Mouse (Mus musculus) right cerebral cortex, postnatal 36 days (tissue): ENCODE data around the gene Csmd2.

Experiments
- DNase-seq, 2 experiments: peaks; one replicate each; pipeline ENCODE4 v3.0.0; 2022; ENCODE audit warnings: low spot score in 2 of 2, mixed read lengths in 1 of 2

Gene Csmd2

GRCm38 (mm10) chr4:127987784-127988455, at the start of gene Csmd2:
TSS of gene Csmd2 (plus strand) at chr4:127987857.
- DNase-seq = peak; percentile 53 to 62

GRCm38 (mm10) chr4:127947696-127948095, 40.0 kb upstream of the Csmd2 start:
- DNase-seq = no peak

GRCm38 (mm10) chr4:127953006-127953710, 34.5 kb upstream of the Csmd2 start:
- DNase-seq = no peak

GRCm38 (mm10) chr4:127969101-127969500, 18.6 kb upstream of the Csmd2 start:
- DNase-seq = no peak

GRCm38 (mm10) chr4:127970018-127970421, 17.6 kb upstream of the Csmd2 start:
- DNase-seq = no peak

- DNase-seq = no peak
Measured at GRCm38 (mm10) chr4:127970901-127971868, 16.5 kb upstream of the Csmd2 start, which contains the start of gene CK137956. TSS of gene CK137956 (minus strand) at chr4:127970951.

- no peak for DNase-seq
Measured at GRCm38 (mm10) chr4:127972976-127973375, 14.7 kb upstream of the Csmd2 start.

GRCm38 (mm10) chr4:127981125-127981524, 6.5 kb upstream of the Csmd2 start:
- no peak for DNase-seq

- DNase-seq = no peak
Measured at GRCm38 (mm10) chr4:127984426-127984825, 3.2 kb upstream of the Csmd2 start.

GRCm38 (mm10) chr4:127985874-127986273, 1.8 kb upstream of the Csmd2 start:
- peak; percentile 22 to 43 for DNase-seq

- DNase-seq = peak in 1 of 2 experiments; percentile 29
Measured at GRCm38 (mm10) chr4:127986491-127987075, 1.1 kb upstream of the Csmd2 start.

GRCm38 (mm10) chr4:127987270-127987669, 387 bp upstream of the Csmd2 start:
- peak in 1 of 2 experiments; percentile 22 for DNase-seq

GRCm38 (mm10) chr4:127988526-127989180, 996 bp downstream of the Csmd2 start:
- no peak for DNase-seq

GRCm38 (mm10) chr4:127989347-127989995, 1.8 kb downstream of the Csmd2 start:
- peak; percentile 60 to 68 for DNase-seq

- no peak for DNase-seq
Measured at GRCm38 (mm10) chr4:127999281-127999680, 11.6 kb downstream of the Csmd2 start.

GRCm38 (mm10) chr4:128002638-128003101, 15.0 kb downstream of the Csmd2 start:
- no peak for DNase-seq

GRCm38 (mm10) chr4:128004797-128005452, 17.3 kb downstream of the Csmd2 start:
- DNase-seq = no peak

GRCm38 (mm10) chr4:128019465-128019864, 31.8 kb downstream of the Csmd2 start:
- no peak for DNase-seq

- DNase-seq = no peak
Measured at GRCm38 (mm10) chr4:128028294-128028693, 40.6 kb downstream of the Csmd2 start.

- DNase-seq = no peak
Measured at GRCm38 (mm10) chr4:128041901-128042300, 54.2 kb downstream of the Csmd2 start.
